Mouse (Mus musculus) 416B (cell line): ENCODE measurements around the gene Gpam.
A peak's percentile ranks its signal among the peaks of the same experiment; 100 is the strongest.

Experiments used
- DNase-seq: peaks from one replicate; pipeline ENCODE4 v3.0.0; 2011; ENCODE audit warnings: low read depth

Gene Gpam

DNA sequence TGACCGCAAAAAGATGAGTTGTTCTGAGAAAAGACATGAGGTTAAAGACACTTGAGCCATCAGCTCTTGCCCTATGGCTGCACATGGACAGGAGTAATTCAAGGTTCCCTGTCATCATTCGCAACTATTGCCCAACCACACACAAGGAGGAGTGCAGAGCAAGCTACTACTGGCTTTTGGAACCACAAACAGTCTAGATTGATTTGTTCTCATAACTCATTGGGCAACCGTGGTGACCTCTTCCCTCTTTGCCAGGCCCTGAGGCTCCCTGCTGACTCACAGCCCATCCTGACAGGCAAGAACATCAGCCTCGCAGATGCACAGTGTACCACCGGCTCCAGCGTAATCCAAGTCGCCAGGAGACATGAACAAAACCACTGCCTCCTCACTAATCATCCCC is 12.3 kb upstream of the Gpam start:
- DNase-seq: peak; percentile 82

DNA sequence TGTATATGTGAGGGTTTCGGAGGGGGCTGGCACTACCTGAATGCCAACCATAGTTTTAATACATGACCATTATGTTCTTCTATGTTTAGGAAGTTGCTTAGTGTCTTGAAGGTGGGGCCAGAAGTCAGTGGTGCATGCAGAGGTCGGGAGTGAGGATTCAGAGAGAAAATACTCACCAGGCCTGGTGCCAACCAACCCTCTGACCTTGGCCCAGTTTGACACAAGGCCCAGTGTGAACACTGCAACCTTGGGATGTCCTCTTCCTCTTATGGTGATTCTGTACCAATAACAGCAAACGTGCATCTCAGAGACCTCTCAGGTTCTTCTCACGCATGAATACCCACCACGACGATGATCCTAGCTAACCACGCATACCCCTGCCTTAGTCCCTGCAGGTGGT is 11.5 kb upstream of the Gpam start:
- DNase-seq: no peak

DNA sequence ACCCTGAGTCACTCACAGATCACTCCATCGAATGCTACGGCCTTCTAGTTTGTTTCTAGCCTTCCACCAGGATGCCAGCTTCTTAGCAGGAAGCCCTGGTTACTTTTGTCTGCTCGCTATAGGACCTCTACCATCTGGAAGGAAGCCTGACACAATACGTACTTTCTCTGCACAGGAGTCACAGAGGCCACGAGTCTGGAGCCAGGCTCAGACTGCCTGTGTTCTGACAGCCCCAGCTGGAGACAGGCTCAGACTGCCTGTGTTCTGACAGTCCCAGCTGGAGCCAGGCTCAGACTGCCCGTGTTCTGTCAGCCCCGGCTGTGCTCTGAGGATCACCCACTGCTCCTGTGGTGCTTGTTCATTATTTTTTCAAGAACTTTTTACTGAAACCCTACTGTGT is 10.8 kb upstream of the Gpam start:
- DNase-seq: no peak

DNA sequence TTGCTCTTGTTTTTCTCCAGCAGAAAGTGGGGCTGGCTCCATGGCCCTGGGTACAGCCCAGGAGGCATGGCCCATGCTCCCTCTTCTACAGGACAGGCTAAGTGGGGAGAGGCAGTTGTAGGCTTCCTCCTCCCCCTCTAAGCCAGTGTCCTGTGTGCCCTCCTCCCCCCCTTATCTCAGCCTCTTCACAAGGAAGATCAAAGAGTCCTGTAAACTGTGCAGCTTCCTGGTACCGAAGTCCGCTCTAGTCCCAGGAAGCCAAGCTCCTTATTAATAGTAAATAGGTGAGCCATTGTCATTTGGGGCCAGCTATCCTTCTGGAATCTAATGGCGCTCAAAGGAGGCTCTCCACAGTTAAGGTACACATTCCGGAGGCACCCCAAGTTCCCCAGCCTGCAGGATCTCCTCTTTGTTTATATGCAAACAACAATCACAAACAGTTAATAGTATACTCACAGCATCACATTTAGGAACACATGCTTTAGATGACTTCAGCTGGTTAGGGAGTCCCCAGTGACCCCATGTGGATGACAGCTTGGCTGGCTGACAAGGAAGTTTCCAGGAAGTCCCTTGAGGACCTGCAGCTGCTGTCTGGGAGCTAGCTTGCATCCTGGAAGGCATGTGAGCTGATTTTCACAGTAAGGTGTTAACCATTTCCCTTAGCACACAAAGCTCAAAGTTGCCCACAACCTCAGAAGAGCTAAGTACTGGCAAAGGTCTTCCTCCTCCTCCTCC is 9.8 kb upstream of the Gpam start:
- DNase-seq: no peak

DNA sequence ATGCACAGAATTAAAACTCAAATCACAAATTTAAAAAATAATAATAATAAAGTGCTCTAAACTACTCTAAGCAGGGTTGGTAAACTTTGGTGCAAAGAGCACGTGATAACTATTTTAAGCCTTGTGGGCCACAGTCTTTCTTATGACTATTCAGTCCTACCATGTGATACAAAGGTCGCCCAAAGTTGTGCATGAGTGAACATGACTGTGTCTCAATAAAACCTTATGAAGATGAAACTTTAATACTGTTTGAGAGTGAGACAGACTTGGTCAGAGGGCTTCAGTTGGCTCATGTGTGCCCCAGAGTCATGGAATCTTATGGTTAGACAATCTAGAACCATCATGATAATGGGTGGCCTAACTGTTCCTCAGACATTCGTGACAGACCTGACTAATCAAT is 8.9 kb upstream of the Gpam start:
- no peak for DNase-seq

DNA sequence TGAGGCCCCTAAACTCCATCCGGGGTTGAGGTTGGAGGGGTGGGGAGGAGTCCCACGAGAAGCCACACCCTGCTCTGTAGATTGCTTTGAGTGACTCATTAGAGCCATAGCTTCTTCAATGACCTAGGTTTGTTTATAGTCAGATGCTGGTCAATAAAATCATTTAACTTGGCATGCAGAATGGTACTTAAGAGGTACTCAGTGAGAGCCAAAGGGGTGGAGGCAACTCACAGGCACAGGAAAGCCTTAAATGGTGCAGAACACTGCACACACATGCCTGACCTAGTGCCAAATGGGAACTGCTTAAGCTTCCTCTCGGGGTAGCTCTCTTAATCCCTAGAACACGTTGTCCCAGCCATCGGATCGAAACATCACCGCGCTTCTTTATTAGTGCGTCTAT is 7.5 kb upstream of the Gpam start:
- DNase-seq: no peak

DNA sequence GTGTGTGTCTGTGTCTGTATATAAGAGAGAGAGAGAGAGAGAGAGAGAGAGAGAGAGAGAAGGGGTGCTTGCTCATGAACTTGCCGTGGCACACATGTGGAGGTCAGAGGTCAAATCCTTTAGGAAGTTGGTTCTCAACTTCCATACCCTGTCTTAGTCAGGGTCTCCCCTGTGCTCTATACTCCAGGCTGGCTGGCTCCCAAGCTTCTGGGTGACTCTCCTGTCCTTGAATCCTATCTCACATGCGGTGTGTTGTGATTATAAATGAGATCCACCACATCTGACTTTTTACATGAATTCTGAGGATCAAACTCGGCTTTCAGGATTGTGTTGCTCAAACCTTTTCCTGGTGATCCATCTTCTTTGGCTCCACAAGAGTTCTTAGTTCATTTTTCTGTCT is 5.4 kb upstream of the Gpam start:
- DNase-seq: no peak

DNA sequence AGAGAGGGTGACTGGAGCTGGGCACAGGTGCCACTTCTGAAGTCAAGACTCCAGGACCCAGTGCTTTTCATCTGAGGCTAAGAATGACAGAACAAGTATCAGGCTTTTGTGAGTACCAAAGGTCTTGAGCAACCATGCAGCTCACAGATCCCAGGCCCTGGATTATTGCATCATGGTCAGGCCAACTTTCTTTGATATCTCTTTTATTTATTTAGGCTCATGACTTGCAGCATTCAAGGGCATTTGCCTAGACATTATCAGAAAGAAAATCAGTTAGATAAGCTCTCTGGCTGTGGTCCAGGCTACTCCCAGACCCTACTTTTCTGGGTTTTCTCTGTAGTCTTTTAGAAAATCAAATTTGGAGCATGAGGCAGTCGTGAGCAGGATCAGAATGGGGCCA is 4.7 kb upstream of the Gpam start:
- DNase-seq: peak; percentile 46

DNA sequence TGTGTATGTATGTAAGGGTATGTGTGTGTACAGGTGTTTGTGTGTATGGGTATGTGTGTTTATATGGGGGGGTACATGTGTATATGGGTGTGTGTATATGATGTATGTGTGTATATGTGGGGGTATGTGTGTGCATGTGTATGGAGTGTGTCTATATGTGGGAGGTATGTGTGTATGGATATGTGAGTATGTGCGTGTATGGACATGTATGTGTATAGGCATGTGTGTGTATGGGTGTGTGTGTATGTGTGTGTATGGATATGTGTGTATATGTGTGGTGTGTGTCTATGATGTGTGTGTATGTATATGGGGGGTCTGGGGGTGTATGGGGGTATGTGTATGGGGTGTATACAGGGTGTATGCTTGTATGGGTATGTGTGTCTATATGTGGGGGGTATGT is 1.4 kb upstream of the Gpam start:
- no peak for DNase-seq

DNA sequence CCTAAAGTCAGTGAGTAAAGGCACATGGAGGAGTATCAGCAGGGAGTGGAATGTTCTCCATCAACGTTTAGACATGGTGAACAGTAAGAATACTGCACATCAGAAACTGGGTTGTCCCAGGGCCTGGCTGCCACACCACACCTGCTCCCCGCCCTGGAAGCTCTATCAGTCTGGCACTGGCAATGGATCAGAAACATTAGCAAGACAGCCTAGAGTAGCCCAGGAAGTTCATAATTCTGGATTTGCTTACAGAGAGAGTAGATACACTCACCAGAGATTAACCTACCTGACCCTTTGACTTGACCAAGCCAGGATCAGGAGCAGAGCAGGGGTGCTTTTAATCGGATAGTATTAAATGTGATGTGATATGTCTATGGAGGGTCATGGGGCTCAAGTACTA is 1.6 kb downstream of the Gpam start:
- DNase-seq: no peak

DNA sequence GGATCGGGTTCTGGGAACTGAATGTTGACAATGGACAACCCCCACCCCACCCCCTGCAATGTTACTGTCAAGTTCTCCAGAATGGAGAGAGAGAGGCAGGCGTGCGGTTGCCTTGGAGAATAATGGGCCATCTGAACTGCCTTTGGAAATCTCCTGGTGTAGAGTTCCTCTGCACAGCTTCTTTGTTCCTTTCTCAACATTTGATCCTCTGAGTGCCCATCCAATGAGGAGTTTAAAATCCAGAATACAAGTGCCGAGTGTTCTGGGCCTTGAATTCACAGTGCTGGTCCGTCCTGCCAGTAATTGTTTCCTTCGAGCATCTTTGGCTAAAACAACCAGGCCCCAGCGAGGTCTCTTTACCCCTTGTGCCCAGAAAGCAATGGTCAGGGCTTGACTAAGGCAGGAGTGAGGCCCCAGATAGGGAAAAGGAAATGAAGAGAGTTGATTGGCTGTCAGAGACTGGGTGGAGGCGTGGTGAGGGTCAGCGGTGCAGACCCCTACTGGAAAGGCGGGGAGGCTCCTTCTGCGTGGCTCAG is 4.0 kb downstream of the Gpam start:
- DNase-seq: no peak

DNA sequence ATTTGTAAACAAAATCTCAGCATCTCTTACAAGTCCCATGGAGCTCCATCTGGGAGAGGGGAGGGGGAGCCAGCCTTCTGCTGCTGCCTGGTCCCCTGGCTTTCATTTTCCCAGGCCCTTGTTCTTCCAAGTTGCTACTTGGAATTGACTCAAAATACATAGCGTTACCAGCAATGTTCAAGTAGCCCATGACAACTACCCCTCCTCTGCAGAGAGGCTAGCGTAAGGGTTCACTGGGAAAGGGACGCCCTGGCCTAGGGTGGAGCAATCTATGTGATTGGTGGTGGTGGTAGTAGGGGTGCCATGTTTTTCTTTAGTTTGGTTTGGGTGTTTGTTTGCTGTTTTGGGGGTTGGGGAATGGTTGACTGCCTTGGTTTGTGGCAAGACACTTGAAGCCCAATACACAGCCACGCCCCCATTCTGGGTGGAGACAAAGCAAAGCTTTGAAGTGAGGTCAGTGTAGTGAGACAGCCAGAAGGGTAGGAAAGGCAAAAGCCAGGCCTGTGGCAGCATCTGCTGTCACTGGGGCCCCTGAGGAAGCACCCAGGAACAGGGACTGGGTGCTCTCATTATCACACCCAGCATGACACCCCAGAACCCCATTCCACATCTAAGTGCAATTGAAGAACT is 4.6 kb downstream of the Gpam start:
- DNase-seq: no peak

DNA sequence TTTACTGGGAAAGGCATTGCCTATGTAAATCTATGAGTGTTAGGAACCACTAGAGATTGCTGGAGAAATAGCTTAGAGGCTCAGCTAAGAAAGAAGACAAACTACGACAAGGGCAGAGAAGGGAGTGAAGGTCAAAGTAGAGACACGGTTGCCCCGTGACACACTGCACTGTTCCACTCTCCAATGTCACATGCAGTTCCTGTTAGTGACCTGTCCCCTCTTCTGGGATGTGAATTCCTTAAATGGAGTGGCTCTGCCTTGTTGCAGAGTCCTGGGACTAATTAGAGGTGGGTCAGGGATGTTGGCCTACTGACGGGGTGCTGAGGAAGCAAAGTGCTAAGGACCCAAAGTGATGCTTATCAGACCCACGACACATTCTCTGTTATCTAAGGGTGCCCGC is 5.2 kb downstream of the Gpam start:
- no peak for DNase-seq

DNA sequence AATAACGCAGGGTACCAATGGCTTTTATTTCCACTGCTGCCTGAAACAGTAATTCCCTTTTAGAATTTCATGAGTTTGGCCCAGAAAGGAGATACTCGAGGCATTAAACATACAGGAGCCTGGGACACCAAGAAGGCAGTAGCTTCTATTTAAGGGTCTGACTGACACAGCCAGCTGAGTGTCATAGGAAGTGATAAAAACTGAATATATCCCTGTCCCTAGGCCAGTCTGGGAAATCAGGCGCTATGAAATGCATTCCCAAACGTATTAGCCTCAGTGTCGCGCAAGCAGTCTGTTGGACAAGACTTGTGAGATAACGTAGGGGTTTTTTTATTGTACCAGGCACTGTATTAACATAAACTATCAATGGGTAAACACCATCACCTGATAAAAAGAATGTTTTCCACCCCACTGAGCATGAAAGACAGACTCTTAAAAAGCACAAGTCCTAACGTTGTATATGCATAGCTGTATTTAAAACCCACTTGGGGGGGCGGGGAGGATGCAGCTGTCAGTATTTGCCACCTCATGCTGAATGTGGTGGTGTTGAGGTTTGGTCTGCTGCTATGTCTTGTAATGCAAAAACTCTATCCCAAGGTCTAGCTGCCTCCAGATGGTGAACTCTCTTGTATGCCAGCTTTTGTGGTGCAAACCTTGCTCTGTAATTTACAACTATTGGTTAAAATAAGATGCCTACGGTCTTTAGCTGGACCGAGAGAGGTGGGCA is 6.4 kb downstream of the Gpam start:
- no peak for DNase-seq

DNA sequence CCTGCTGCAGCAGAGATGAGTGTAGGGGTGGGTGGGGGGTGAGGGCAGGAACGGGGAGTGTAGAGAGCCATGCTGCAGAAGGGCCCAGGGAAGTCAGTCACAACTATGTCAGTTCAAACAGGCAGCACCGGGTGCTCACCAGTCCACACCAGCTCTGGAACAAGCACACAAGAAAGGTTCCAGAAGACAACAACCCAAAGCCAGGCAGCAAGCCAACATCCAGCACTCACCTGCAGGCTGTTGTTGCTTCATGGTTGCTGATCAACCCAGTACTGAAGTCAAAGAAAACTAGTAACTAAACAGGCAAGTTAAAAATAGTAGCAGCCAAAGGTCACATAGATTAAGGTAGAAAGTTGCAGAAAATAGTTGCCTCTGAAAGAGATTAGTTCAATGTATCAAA is 7.5 kb downstream of the Gpam start:
- DNase-seq: no peak

DNA sequence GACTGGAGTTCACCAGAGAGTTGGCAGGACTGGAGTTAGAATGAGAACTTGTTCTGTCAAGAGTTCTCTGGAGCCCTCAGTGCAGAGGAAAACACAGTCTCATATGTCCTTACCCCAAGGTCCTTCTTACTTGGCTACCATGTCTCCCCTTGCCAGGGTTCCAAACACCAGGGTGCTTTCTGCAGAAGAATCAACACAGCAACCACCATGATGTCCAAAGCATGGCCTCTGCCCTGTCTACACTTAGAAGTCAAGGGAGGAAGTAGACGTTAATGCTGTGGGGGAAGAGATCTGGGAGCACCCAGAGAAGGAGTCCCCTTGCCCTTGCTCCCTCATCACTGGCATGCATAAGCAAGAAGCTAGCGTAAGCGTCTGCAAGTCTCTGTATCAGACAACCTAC is 9.0 kb downstream of the Gpam start:
- no peak for DNase-seq

DNA sequence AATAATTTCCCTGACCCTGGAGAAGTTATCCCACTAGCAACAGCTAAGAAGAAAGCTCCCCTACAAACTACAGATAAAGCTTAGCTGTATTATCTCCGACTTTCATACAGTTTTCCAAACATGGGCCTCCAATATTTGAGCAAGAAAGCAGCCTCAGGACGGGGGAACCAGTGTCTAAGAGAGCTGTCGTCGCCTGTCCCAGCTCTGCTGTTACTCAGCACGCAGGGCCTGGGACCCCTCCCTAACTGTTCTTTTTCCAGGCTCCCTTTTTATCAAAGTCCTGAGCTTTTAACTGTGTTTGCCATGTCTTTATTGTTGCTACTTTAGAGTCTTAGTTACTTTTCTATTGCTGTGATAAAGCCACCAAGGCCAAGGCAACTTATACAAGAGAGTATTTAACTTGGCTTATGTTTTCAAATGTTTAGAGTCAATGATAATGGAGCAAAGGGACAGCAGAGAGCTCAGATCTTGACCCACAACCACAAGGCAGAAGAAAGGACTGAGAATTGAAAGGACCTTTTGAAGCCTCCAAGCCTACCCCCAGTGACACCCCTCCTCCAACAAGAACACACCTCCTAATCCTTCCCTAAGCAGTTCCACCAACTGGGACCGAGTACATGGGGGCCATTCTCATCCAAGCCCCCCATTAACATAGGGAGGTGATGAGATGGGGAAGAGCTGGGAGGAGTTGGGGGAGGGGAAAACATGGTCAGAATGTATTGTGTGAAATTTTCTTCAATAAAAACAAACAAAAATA is 9.8 kb downstream of the Gpam start:
- no peak for DNase-seq

DNA sequence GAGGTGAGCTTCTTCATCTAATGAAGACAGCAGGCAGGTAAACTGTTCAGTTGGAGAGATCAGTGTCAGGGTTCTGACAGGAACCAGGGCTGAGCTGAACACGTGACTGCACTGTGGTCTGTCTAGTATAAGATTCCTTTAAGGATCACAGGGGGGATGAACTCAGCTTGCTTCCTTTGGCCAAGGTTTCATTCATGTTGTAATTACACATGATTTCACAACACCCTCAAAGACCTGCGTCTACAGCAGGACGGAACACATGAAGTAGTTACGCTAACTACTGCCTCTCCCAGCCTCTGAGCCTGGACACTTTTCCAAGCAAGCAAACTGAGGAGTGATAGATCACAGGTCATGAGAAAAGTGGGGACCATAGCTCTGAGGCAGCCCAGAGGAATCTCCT is 11.5 kb downstream of the Gpam start:
- no peak for DNase-seq

DNA sequence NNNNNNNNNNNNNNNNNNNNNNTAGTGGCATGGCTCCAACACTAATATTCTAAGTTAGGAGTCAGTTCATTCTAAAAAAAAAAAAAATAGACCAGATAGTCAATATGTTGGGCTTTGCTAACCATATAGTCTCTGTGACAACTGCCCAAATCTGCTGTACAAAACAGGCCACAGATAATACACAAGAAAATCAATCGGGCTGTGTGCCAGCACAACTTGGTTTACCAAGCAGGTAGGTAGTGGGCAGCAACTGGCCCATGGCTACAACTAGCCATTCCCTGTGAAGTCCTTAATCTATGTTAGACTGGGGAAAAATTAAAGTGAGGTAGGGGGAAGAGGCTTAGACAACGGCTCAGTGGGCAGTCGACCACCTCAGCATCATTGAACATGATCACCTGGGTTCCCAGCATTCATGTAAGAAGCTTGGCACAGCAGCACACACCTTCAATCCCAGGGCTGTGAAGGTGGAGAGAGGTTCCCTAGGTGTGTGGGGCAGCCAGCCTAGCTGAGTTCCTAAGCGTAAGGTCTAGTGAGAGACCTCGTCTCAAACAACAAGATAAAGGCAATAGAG is 12.1 kb downstream of the Gpam start:
- DNase-seq: no peak

DNA sequence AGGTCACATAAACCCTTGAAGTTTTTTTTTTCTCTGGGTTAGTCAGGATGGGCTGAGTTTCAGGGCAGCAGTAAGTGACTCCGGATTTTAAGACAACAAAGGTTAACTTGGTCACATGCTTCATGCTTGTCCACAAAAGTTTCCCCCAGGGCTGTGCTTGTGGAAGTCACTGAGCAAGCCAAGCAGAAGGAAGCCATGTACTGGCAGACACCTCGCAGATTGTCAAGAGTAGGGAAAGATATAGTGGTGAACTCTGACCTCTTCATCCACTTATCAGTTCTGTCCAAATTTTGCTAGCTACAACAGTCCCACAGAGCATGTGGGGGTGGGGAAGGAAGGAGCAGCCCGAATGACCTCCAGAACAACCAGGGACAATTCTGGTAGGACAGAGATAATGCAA is 19.1 kb downstream of the Gpam start:
- no peak for DNase-seq

DNA sequence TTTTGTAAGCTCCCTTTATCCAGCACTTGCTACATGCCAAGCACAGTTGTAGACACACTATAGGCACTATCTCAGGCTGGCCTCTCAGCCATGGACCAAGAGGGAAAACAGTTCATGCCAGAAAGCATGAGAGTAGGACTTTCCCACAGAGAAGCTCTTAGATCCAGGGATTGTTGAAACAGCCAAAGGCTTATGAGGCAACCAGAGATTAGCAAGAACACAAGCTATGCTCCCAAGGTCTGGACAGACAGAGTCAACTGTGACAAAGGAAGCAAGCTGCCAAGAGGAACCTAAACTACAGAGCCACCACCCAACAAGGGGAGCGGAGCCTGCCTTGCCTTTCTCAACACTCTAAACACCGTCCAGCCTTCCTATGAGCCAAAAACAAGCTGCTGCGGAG is 21.1 kb downstream of the Gpam start:
- no peak for DNase-seq
